Mouse (Mus musculus) kidney, postnatal 0 days (tissue): ENCODE measurements at regions not wholly inside any gene's neighbourhood (a gene's known extent, or its start where the extent isn't known, plus 50 kb on each side); places are given as distances from the start of the nearest gene placed in this dataset.

Experiments
- ATAC-seq: fragments of 200-750 bp; cut with Nextera tagmentation; replicated peaks from 2 replicates; pipeline ENCODE4 v1.8.0; 2017; ENCODE audit warnings: low read depth, moderate number of reproducible peaks, moderate TSS enrichment, moderate library complexity; ENCODE audit not compliant: low FRiP score
- DNase-seq: peaks from one replicate; pipeline ENCODE4 v3.0.0-alpha.2; 2016; ENCODE audit warnings: low spot score
- H3K27ac ChIP-seq: fragments of 300-500 bp; sonication (generic); 2 replicates; pipeline ENCODE4 v1.5.1; 2014; ENCODE audit warnings: mild to moderate bottlenecking
- H3K27me3 ChIP-seq: fragments of 300-500 bp; sonication (generic); 2 replicates; pipeline ENCODE4 v1.6.1; 2014; ENCODE audit warnings: low read length, mixed read lengths; ENCODE audit not compliant: insufficient read depth
- H3K36me3 ChIP-seq: fragments of 300-500 bp; sonication (generic); 2 replicates; pipeline ENCODE4 v1.6.1; 2014; ENCODE audit warnings: low read length, mixed read lengths; ENCODE audit not compliant: insufficient read depth
- H3K4me1 ChIP-seq: fragments of 300-500 bp; sonication (generic); replicated peaks from 2 replicates; pipeline ENCODE4 v1.6.1; 2014; ENCODE audit warnings: antibody characterized with exemption, low read length, mixed read lengths; ENCODE audit not compliant: insufficient read depth
- H3K4me2 ChIP-seq: fragments of 300-500 bp; sonication (generic); 2 replicates; pipeline ENCODE4 v1.6.1; 2014; ENCODE audit warnings: mild to moderate bottlenecking, low read length, moderate library complexity, mixed read lengths
- H3K4me3 ChIP-seq: fragments of 300-500 bp; sonication (generic); replicated peaks from 2 replicates; pipeline ENCODE4 v1.5.1; 2014; ENCODE audit warnings: low read depth, low read length
- H3K9ac ChIP-seq: fragments of 300-500 bp; sonication (generic); 2 replicates; pipeline ENCODE4 v1.6.1; 2014; ENCODE audit warnings: low read depth, low read length
- H3K9me3 ChIP-seq: fragments of 300-500 bp; sonication (generic); replicated peaks from 2 replicates; pipeline ENCODE4 v1.6.1; 2016; ENCODE audit warnings: low read length, inconsistent platforms, mixed read lengths
- CTCF ChIP-seq: IDR thresholded peaks from 2 replicates; pipeline ENCODE4 v1.5.1; 2016; ENCODE audit warnings: antibody characterized with exemption, low read depth, mild to moderate bottlenecking, moderate library complexity
- WGBS: fragments of 180-500 bp; shearing (Covaris S2); extraction: QIAGEN DNeasy Blood & Tissue Kit; methylation state at CpG from one replicate; pipeline ENCODE4 v1.1.7; 2014; 5-methylcytosine and 5-hydroxymethylcytosine counted together

DNA sequence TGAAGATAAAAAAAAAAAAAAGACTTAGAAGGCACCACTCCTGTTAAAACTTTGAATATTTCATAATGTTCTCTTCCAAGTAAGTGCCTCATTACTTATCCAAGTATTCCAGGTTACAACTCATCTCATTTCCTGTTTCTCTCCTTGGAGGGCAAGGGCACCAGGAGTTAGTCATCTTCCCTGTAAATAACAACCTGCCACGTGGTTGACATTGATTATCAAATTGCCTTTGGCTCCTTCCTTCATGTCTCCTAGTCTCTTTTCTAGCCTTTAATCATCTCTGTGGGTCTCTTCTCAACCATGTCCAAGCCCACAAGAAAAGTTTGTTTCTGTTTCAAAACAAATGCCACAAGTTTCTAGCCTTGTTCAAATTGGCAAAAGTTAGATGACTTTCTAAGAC, 116.1 kb downstream of the Dusp6 start:
- Histone ChIP-seq H3K36me3 (no peaks in the 10 kb centered on the region), H3K4me1 (no peaks in the 10 kb centered on the region), H3K9ac (no peak overlapping the region), H3K4me3 (no peak overlapping the region), H3K9me3 (no peaks in the 10 kb centered on the region), H3K27ac (no peak overlapping the region), H3K4me2 (no peak overlapping the region), H3K27me3 (no peaks in the 10 kb centered on the region)
- no peak for TF ChIP-seq CTCF
- WGBS = 37% methylated on average over 1 of the region's 1 CpGs
- ATAC-seq (no peak), DNase-seq (no peak)

DNA sequence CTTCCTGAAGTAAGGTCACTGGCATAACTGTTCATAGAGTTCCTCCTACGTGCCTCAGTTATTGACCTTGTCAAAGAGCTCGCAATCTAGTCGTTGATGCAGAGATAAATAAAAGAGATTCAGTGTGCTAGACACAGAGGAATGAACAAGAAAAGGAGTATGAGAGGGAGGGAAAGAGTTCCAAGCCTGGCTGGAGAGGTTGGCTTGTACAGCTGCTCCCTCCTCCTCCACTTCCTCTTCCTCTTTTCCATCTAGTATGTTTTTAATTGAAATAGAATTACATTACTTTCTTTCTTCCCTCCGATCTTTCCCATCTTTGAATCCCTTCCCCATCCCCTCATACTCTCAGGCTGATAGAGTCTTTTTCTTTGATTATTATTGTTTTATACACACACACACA, 117.1 kb downstream of the Dusp6 start:
- Histone ChIP-seq H3K9me3 (no peaks in the 10 kb centered on the region), H3K4me1 (no peaks in the 10 kb centered on the region), H3K27me3 (no peaks in the 10 kb centered on the region), H3K4me2 (no peak overlapping the region), H3K27ac (no peak overlapping the region), H3K36me3 (no peaks in the 10 kb centered on the region), H3K9ac (no peak overlapping the region), H3K4me3 (no peak overlapping the region)
- DNase-seq (no peak), ATAC-seq (no peak)
- TF ChIP-seq CTCF = no peak
- WGBS = 57% methylated on average over 4 of the region's 4 CpGs

DNA sequence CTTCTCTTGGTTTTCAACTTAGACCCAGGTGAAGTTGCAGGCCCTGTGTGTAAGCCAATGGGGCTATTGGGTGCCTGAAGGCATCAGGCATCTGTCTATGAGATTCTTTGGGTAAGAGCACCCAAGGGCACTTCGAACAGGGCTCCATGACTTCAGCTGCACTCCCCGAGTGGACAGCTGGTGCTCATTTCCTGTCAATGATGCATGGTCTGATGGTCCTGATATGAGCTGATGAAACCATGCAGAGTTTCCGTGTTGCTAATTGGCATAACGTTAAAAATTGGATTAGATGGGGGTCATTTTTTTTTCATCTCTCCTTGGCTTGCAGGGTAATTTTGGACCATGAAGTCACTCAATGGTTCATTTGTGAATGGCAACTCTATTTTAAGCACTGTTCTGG, 120.0 kb downstream of the Dusp6 start:
- Histone ChIP-seq H3K4me1 (no peaks in the 10 kb centered on the region), H3K27ac (no peak overlapping the region), H3K4me2 (no peak overlapping the region), H3K9ac (no peak overlapping the region), H3K36me3 (no peaks in the 10 kb centered on the region), H3K27me3 (no peaks in the 10 kb centered on the region), H3K4me3 (no peak overlapping the region), H3K9me3 (no peaks in the 10 kb centered on the region)
- WGBS = 48% methylated on average over 4 of the region's 4 CpGs
- DNase-seq (no peak), ATAC-seq (no peak)
- TF ChIP-seq CTCF = no peak

DNA sequence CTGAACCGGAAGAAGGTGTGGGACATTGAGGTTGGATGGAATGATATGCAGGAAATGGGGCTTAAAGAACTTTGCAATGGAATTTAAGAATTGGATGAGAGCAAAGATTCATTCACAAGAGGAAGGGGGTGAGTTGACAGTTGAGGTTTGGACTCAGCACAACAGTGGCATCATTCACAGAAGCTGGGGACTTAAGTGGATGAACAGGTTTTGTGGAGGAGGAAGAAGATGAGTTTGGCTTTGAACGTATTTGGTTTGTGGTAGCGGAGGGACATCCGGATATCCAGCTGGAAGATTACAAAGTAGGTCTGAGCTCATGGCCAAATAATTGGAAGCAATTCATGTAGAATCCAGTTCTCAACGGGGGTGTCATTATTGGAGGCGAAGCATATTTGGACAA, 121.3 kb downstream of the Dusp6 start:
- ATAC-seq = no peak

DNA sequence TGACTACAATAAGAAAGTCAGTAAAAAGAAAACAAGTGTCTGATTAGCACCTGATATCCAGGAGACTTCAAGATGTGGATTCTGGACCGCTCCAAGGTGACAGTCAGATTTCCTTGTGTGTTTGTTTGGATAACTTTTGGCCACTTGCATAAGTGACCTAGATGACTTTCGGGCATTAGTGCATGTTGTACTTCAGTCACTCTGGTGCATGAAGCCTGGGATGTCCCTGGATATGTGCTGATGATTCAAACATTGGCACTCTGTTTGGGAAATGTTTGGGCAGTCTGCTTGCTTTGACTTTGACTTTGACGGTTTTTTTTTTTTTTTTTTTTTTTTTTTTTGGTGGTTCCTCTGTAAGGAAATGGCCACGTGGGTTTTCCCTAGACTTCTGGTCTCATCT, 121.8 kb downstream of the Dusp6 start:
- H3K27ac ChIP-seq = no peak overlapping the region
- ATAC-seq = no peak
- H3K4me2 ChIP-seq = no peak overlapping the region
- no peak for TF ChIP-seq CTCF
- DNase-seq = no peak
- no peaks in the 10 kb centered on the region for H3K9me3 ChIP-seq
- no peak overlapping the region for H3K9ac ChIP-seq
- H3K4me1 ChIP-seq = no peaks in the 10 kb centered on the region
- 74% methylated on average over 3 of the region's 4 CpGs for WGBS
- no peaks in the 10 kb centered on the region for H3K36me3 ChIP-seq
- no peaks in the 10 kb centered on the region for H3K27me3 ChIP-seq
- H3K4me3 ChIP-seq = no peak overlapping the region

More for the DNA sequence above, 121.3 kb downstream of the Dusp6 start:
- DNase-seq = no peak
- H3K4me1 ChIP-seq = no peaks in the 10 kb centered on the region
- no peaks in the 10 kb centered on the region for H3K27me3 ChIP-seq
- H3K4me3 ChIP-seq = no peak overlapping the region
- no peak overlapping the region for H3K27ac ChIP-seq
- H3K36me3 ChIP-seq = no peaks in the 10 kb centered on the region
- 85% methylated on average over 6 of the region's 6 CpGs for WGBS
- H3K9me3 ChIP-seq = no peaks in the 10 kb centered on the region
- no peak for TF ChIP-seq CTCF
- H3K4me2 ChIP-seq = no peak overlapping the region
- H3K9ac ChIP-seq = no peak overlapping the region

DNA sequence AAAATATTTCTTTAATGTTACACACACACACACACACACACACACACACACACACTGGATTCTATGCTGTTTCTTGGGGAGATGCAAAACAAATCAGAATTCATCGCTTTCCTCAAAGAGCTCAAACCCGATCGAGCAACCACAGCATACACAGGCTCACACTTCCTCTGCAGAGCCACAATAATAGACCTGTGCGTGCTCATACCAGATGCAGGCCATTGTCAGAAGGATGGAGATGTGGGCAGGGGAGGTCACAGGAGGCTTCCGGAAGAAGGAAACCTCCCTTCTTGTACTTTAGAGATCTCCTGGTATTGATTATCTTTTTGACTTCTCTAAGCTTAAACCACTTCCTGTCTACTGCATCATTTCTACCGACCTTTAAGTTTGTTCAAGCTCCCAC, 122.8 kb downstream of the Dusp6 start:
- H3K9me3 ChIP-seq = no peaks in the 10 kb centered on the region
- no peak for ATAC-seq

DNA sequence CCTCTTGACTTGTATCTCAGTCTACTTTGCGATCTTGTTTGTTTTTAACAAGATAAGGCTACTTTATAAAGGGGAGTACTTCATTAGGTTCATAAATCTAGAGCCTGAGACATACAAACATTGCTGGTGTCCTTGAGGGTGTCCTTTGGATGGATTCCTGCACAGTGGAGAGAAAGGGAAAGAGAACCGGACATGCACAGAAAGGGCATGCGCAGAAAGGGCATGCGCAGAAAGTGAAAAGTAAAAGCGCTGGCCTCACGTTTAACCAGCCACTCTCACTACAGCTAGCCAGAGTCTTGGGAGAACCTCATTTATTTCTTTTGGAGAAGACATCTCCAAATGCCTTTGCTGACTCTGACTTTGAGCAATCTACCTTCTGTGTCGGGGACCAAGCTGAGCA, 125.5 kb downstream of the Dusp6 start:
- WGBS = 74% methylated on average over 7 of the region's 7 CpGs
- DNase-seq = peak; percentile 21
- H3K4me3 ChIP-seq = no peak overlapping the region

More for the DNA sequence above, 122.8 kb downstream of the Dusp6 start:
- no peak overlapping the region for H3K4me2 ChIP-seq
- no peaks in the 10 kb centered on the region for H3K4me1 ChIP-seq
- H3K4me3 ChIP-seq = no peak overlapping the region
- no peaks in the 10 kb centered on the region for H3K27me3 ChIP-seq
- H3K36me3 ChIP-seq = no peaks in the 10 kb centered on the region
- no peak overlapping the region for H3K27ac ChIP-seq
- DNase-seq = no peak
- H3K9ac ChIP-seq = no peak overlapping the region
- TF ChIP-seq CTCF = no peak
- 56% methylated on average over 6 of the region's 6 CpGs for WGBS

More for the DNA sequence above, 125.5 kb downstream of the Dusp6 start:
- H3K36me3 ChIP-seq = no peaks in the 10 kb centered on the region
- H3K4me1 ChIP-seq = no peaks in the 10 kb centered on the region
- no peak for TF ChIP-seq CTCF
- no peak overlapping the region for H3K9ac ChIP-seq
- ATAC-seq = no peak
- H3K27me3 ChIP-seq = no peaks in the 10 kb centered on the region
- H3K9me3 ChIP-seq = no peaks in the 10 kb centered on the region
- H3K27ac ChIP-seq = 0 out of 2 replicates have a peak overlapping the region, but pooled peaks have one; percentile 19
- H3K4me2 ChIP-seq = no peak overlapping the region
